ENCODE assay signal across 1 mouse cellular context in the genomic region with DNA sequence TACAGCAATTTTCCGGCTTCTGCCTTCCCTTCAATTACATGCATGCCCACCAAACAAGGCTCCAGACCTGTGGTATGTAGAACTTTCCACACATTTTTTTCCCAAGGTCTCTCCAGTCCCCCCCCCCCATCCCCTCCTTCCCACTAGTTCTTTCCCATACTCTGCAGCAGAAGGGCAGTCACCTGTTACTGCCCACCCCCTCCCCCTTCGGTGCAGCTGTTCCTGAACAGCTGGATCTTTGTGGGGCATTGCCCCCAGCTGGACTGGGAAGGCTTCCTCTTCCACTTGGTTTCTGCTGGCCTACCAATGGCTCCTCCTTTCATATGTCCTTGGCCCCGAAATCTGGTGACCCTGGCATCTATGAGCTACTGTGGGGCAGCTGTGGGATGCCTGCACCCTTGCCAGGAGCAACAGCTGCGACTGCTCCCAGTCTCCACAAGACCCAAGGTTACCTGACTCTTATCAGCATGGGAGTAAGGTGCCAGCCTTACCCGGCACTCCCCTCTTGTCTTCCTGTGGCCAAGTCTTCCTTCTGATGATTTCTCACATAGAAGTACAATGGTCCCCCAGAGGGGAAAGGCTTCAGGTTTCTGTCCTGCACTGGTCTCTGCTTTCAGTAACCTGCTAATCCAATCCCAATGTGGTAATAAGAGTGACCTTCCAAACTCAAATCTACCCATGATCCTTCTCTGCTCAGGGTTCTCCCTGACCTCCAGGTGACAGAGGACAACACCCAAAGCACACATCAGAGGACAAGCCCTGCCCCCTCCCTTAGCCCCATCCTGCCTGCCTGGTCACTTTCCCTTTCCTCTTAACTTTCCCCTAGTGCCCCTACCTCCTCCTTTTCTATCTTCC.
TF ChIP-seq lines count a peak whose summit lies in the region.

No protein-coding gene starts in this region.

TF ChIP-seq in myocyte, 11 proteins besides CTCF, POLR2A, EP300 and RAD21:
- TF ChIP-seq TCF12 (IDR thresholded peaks at IDR 0.05; ENCODE audit: insufficient read depth, poor library complexity, severe bottlenecking) (peak; percentile 97), MYOD1 (IDR thresholded peaks at IDR 0.05; ENCODE audit: control insufficient read depth in 1 of 3, insufficient read length in 2 of 3, low read depth in 2 of 3) (peak in 2 of 3 experiments; percentile 69 to 89), TCF3 (IDR thresholded peaks at IDR 0.05; ENCODE audit: insufficient read length, low read depth) (peak; percentile 88), E2F4 (IDR thresholded peaks at IDR 0.05; ENCODE audit: insufficient read depth) (no peak), MYOG (IDR thresholded peaks at IDR 0.05; ENCODE audit: control insufficient read depth in 1 of 3, insufficient read depth in 1 of 3, insufficient read length in 2 of 3, low read depth in 2 of 3) (peak in 2 of 3 experiments; percentile 78 to 97)
